Mouse (Mus musculus) hindbrain, embryonic 13.5 days (tissue): Measurements from ENCODE around the gene Pfdn4. TPM values are rescaled to one million over a fixed set of nuclear protein-coding genes. Genes with fewer than 3 reads are reported as not detected.

Experiments used
- polyA plus RNA-seq: library from polyadenylated mRNA; unstranded; fragments of >200 nt; fragmentation: Nextera tagmentation; extraction: Ambion mirVana; gene quantifications from 2 replicates; pipeline ENCODE4 v1.2.1, GENCODE M21; 2015

Pfdn4 gene
- polyA plus RNA-seq, 1 experiment from 2014 or later = 148 TPM

Other genes with a start within 250 kb of the Pfdn4 start
- 13.8 and 17.9 TPM in 2 replicates for gene Bcas1, start 68.6 kb upstream of the Pfdn4 start, polyA plus RNA-seq
- 0.12 TPM in 1 of 2 replicates, not detected in the other for gene Cyp24a1, start 717 bp downstream of the Pfdn4 start, polyA plus RNA-seq
- gene 4930470P17Rik, start 105.6 kb downstream of the Pfdn4 start, polyA plus RNA-seq = not detected in 2 replicates
- gene Dok5, start 235.4 kb downstream of the Pfdn4 start, polyA plus RNA-seq = 63.7 and 64.6 TPM in 2 replicates